Mouse (Mus musculus) brain, embryonic 14.5 days (tissue): ENCODE data around the gene Chtop. TPM values are rescaled to one million over a fixed set of nuclear protein-coding genes. Genes with fewer than 3 reads are reported as not detected.

ENCODE experiments used
- DNase-seq: peaks from one replicate; pipeline ENCODE4 v3.0.0-alpha.2; 2011; ENCODE audit warnings: low read depth
- CTCF ChIP-seq: fragments of 200-500 bp; IDR thresholded peaks from 2 replicates; pipeline ENCODE4 v1.5.1; 2012; ENCODE audit warnings: inconsistent platforms, mild to moderate bottlenecking, moderate library complexity, borderline replicate concordance; ENCODE audit not compliant: insufficient read depth, insufficient read length; ENCODE audit errors: extremely low read depth
- POLR2A ChIP-seq: fragments of 200-500 bp; IDR thresholded peaks from 2 replicates; pipeline ENCODE4 v1.6.1; 2012; ENCODE audit warnings: mild to moderate bottlenecking, inconsistent platforms, borderline replicate concordance; ENCODE audit not compliant: poor library complexity, insufficient read depth, insufficient read length, severe bottlenecking; ENCODE audit errors: extremely low read depth
- polyA plus RNA-seq: library from polyadenylated mRNA; depleted of rRNA; stranded (reverse); fragments of >200 nt; gene quantifications from 2 replicates; pipeline ENCODE4 v1.2.3, GENCODE M21; 2012; rRNA removed

Gene Chtop
- polyA plus RNA-seq: 199 and 209 TPM in 2 replicates

DNA sequence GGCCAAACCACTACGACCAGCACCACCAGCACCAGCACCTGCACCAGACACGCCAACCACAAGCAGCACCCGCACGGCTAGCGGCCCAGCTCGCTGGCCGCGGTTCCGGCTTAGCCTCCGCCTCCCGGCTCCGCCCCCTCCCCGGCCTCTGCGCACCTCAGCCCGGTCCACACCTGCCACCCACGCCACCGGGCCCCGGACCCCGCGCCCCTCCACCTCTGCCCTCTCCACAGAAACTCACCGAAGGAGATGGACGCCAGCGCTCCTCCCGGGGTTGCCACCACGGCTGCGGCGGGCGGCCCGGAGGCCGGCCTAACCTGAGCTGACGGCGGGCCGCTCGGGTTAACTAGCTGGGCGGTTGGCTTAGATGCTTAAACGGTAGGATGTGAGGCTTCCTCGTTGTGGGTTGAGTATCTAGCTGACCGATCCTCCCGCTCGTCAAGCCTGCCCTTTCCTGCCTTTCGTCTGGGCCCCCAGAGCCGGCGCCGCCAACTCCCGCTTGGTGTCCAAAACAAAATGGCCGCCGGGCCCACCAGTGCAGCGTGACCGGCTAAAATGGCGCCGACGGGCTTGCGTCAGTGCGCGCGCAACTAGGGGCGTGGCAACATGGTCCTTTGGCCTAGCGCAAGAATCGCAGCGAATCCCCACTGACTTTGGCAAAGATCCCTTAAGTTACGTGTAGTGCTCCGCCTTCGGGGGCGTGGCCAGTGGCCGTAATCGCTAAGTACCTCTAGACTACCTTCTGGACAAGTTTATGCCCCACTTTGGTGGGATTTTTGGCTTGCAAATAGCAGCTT lies at the start of gene Chtop:
Gene Chtop, minus strand, starts transcription at position 549 of the 797 bp plus-strand sequence.
- TF ChIP-seq CTCF (no peak), POLR2A (0 out of 2 replicates have a peak, but pooled peaks have one; percentile 5)

GRCm38 (mm10) chr3:90555954-90556353 lies 46.7 kb upstream of the Chtop start:
- DNase-seq: peak; percentile 93
- TF ChIP-seq POLR2A (no peak), CTCF (no peak)

More for the DNA sequence above, at the start of gene Chtop:
- peak; percentile 99 for DNase-seq

DNA sequence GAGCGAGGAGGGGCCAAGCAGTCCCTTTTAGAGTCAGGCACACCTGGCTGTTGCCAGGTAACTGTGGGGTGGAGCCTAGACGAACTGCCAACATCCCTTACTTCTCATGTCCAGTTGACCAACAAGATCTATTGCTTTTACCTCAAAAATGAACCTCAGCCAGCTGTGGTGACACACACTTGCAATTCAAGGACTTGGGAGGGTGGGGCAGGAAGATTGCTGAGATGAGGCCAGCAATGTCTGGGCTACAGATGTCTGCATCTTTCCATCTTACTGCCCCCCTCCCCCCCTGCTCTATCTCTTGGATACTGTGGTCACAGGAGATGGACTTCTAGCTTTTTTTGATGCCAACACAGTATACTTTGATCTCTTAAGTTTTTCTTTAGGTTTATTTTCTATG lies 42.9 kb upstream of the Chtop start:
- TF ChIP-seq POLR2A (no peak), CTCF (no peak)
- no peak for DNase-seq

- no peak for DNase-seq
- no peak for TF ChIP-seq POLR2A
- TF ChIP-seq CTCF: no peak
These were observed 41.1 kb upstream of the Chtop start for GRCm38 (mm10) chr3:90550421-90550790.

DNA sequence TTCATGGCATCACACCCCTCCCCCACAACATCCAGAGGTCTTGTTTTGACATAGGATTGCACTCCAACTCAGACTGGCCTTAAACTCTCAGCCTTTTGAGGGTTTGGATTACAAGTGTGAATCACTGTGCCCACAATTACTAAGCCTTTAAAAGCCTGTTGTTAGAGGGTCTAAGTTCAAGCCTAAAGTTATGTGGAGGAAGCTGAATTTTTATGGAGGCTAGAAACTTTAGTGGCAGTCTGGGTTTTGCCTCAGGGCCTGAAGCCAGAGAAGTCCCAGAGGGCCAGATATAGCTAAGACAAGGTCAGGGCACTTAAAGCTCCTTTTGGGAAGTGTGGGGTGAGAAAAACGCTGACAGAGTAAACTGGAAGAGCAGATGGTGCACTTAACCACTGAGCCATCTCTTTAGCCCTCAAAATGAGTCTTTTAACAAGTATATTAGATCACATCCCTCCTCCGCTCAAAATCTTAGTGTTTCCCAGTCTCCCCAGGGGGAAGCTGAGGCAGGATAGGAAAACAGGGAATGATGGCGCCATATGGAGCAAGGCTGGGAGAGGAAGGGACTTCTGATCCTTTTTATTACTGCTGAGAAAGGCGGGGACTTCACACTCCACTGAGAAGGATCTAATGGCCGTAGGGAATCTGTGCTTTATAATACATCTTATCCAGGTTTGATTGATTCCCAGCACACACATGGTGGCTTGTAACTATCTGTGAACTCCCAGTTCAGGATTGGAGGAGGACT lies 40.5 kb upstream of the Chtop start:
- no peak for DNase-seq
- TF ChIP-seq CTCF (no peak), POLR2A (no peak)

GRCm38 (mm10) chr3:90540904-90541303 lies 31.6 kb upstream of the Chtop start:
- DNase-seq: peak; percentile 63
- TF ChIP-seq CTCF: no peak
- TF ChIP-seq POLR2A: no peak

DNA sequence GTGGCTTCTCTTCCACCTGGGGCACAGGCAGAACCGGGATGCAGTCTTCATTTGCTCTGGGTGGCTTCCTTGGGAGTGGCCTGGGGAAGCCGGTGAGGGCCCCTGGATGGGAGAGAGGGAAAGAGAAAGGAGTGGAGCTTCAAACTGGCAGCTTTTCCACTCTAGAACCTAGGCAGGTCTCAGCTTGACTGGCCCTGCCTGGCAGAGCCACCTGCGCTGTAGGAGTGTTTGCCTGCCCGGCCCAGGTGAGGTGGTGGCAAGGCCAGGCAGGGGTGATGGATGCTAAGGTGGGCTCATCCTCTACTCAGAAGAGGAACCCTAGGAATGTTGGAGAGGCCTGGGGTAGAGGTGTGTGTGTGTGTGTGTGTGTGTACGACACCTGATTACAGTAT lies 28.6 kb upstream of the Chtop start:
- no peak for DNase-seq
- TF ChIP-seq POLR2A (no peak), CTCF (no peak)

DNA sequence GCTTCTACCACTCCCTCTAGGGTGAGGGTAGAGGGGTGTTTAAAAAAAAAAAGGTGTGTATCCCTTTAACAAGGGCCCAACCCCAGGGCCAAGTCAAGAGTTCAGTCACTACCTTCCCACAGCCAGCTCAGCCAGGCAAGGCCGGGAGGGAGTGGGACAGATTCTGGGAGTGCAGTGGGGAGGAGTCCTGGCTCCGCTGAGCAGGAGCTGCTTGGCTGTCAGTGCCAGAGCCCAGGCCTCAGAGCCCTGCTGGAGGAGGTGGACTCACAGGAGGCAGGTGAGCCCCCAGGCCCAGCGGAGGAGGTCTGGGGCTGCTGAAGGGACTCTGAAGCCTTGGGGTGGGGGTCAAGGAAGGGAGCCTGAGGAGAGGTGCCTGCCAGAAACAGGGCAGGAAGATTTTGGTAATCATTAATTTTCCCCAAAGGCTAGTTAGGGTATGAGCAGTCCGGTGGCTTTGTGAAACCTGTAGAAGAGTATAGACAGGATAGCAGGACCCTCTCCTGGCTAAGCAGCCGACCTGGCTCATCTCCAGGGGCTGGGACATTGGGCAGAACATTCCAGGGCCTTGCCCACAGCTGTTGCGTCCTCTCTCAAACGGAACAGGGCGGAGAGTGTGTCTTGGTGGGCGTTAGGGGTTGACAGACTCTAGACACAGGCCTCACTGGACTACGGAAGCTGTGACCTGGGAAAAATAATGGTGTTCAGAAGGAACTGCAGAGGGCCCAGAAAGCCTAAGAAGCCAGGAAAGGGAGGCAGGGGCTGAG lies 28.0 kb upstream of the Chtop start, which contains the start of gene S100a16:
Gene S100a16, plus strand, starts transcription at position 114 of the 764 bp plus-strand sequence.
- DNase-seq: no peak

DNA sequence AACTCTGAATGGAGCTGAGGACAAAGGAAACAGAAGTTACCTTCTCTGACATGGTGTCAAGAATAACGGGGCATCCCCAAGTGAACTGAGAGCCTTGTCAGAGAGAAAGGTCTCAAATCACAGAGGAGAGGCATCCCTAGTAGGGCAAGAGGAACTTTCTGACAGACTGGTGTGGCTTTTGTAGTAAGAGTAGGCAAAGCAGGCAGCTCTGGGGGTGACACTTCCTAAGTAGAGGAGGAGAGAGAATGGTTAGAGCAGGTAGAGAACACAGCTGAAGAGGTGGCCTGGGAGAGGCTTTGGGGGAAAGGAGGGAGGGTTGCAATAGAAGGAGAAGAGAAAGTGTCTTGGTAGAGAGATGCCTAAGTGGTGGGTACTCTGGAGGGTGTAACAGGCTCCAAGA lies 26.1 kb upstream of the Chtop start:
- DNase-seq: no peak

More for the DNA sequence above, 28.0 kb upstream of the Chtop start, which contains the start of gene S100a16:
- no peak for TF ChIP-seq CTCF
- no peak for TF ChIP-seq POLR2A

DNA sequence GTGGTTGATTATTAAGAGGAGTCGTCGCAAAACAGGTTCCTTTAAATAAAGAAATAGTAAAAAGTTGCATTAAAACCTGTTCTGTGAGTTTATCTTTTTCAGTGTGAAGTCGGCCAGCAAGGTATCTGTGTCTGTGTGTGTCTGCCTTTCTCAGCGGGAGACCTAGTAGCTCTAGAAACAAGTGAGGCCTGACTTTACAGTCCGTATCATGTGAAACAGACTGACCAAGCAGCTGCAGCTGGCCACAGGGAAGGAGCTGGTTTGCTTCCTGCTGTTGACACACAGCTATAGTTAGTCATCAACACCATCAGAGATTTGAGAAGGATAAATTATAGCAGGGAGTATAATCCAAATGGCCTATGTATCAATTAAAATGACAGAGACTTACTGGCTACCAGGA lies 22.4 kb upstream of the Chtop start:
- TF ChIP-seq CTCF (no peak), POLR2A (no peak)
- no peak for DNase-seq

More for the DNA sequence above, 26.1 kb upstream of the Chtop start:
- TF ChIP-seq CTCF (no peak), POLR2A (no peak)
